Mouse (Mus musculus): ENCODE data around the gene Cabcoco1. TPM values are rescaled to one million over a fixed set of nuclear protein-coding genes. Genes with fewer than 3 reads are reported as not detected.

Gene Cabcoco1
- 1.3 and 2.5 TPM in 2 replicates for polyA plus RNA-seq (2015; fragmentation: Nextera tagmentation; extraction: Ambion mirVana)

GRCm38 (mm10) chr10:68541139-68541942 is at the start of gene Cabcoco1:
Gene Cabcoco1, minus strand, starts transcription at chr10:68541896.
- no peak within 1 kb of the TSS for H3K27ac ChIP-seq (replicated peaks)
- peak within 1 kb of the TSS; percentile 1; the same call in 1 of the 2 replicates for H3K9ac ChIP-seq (replicated peaks)

GRCm38 (mm10) chr10:68589530-68590252 is 48.0 kb upstream of the Cabcoco1 start:
- H3K9ac ChIP-seq (replicated peaks) = no peak overlapping the region
- no peak overlapping the region for H3K4me3 ChIP-seq (replicated peaks)
- no peaks in the 10 kb centered on the region for H3K27me3 ChIP-seq (replicated peaks)
- no peaks in the 10 kb centered on the region for H3K4me1 ChIP-seq
- H3K27ac ChIP-seq (replicated peaks) = no peak overlapping the region
- WGBS = 54% methylated on average over 11 of the region's 11 CpGs
- H3K9me3 ChIP-seq (replicated peaks) = no peaks in the 10 kb centered on the region
- no peaks in the 10 kb centered on the region for H3K36me3 ChIP-seq
- no peak overlapping the region for H3K4me2 ChIP-seq
- ATAC-seq (ENCODE audit: low FRiP score) = no peak

More at GRCm38 (mm10) chr10:68541139-68541942, at the start of gene Cabcoco1:
- 12% methylated on average over 17 of the region's 17 CpGs for WGBS
- H3K4me3 ChIP-seq (replicated peaks) = peak within 1 kb of the TSS; percentile 32
- H3K9me3 ChIP-seq (replicated peaks) = no peaks in the 10 kb centered on the region
- H3K4me1 ChIP-seq = peaks cover 17% of the 10 kb centered on the region
- no peaks in the 10 kb centered on the region for H3K27me3 ChIP-seq (replicated peaks)
- peak; percentile 69; the same call in 1 of the 2 replicates for ATAC-seq (ENCODE audit: low FRiP score)
- H3K36me3 ChIP-seq = no peaks in the 10 kb centered on the region
- peak within 1 kb of the TSS; percentile 57 for H3K4me2 ChIP-seq

- Histone ChIP-seq H3K27me3 (replicated peaks) (no peaks in the 10 kb centered on the region), H3K36me3 (no peaks in the 10 kb centered on the region), H3K4me1 (no peaks in the 10 kb centered on the region), H3K9me3 (replicated peaks) (no peaks in the 10 kb centered on the region), H3K4me3 (replicated peaks) (no peak overlapping the region), H3K27ac (replicated peaks) (no peak overlapping the region), H3K9ac (replicated peaks) (no peak overlapping the region), H3K4me2 (no peak overlapping the region)
- WGBS = 93% methylated on average over 4 of the region's 4 CpGs
- no peak for ATAC-seq (ENCODE audit: low FRiP score)
Observed at GRCm38 (mm10) chr10:68587416-68588040, 45.8 kb upstream of the Cabcoco1 start.

GRCm38 (mm10) chr10:68577321-68577720 is 35.6 kb upstream of the Cabcoco1 start:
- WGBS = 58% methylated on average over 9 of the region's 9 CpGs
- Histone ChIP-seq H3K27me3 (replicated peaks) (no peaks in the 10 kb centered on the region), H3K4me3 (replicated peaks) (no peak overlapping the region), H3K4me2 (peak overlapping the region; percentile 22; the same call in 1 of the 2 replicates), H3K4me1 (no peaks in the 10 kb centered on the region), H3K9ac (replicated peaks) (no peak overlapping the region), H3K36me3 (no peaks in the 10 kb centered on the region), H3K9me3 (replicated peaks) (no peaks in the 10 kb centered on the region), H3K27ac (replicated peaks) (no peak overlapping the region)
- ATAC-seq (ENCODE audit: low FRiP score) = no peak

GRCm38 (mm10) chr10:68568172-68568571 is 26.5 kb upstream of the Cabcoco1 start:
- no peak for ATAC-seq (ENCODE audit: low FRiP score)
- Histone ChIP-seq H3K27me3 (replicated peaks) (no peaks in the 10 kb centered on the region), H3K9ac (replicated peaks) (no peak overlapping the region)

GRCm38 (mm10) chr10:68562344-68562743 is 20.6 kb upstream of the Cabcoco1 start:
- no peaks in the 10 kb centered on the region for H3K36me3 ChIP-seq
- H3K4me3 ChIP-seq (replicated peaks) = no peak overlapping the region
- H3K9me3 ChIP-seq (replicated peaks) = no peaks in the 10 kb centered on the region
- H3K27me3 ChIP-seq (replicated peaks) = no peaks in the 10 kb centered on the region
- no peak overlapping the region for H3K4me2 ChIP-seq
- no peak overlapping the region for H3K9ac ChIP-seq (replicated peaks)
- no peak for ATAC-seq (ENCODE audit: low FRiP score)
- H3K27ac ChIP-seq (replicated peaks) = no peak overlapping the region
- WGBS = 45% methylated on average over 5 of the region's 5 CpGs
- peaks cover 11% of the 10 kb centered on the region; the same call in 1 of the 2 replicates for H3K4me1 ChIP-seq

More at GRCm38 (mm10) chr10:68568172-68568571, 26.5 kb upstream of the Cabcoco1 start:
- no peaks in the 10 kb centered on the region for H3K36me3 ChIP-seq
- no peak overlapping the region for H3K4me3 ChIP-seq (replicated peaks)
- no peaks in the 10 kb centered on the region for H3K4me1 ChIP-seq
- H3K9me3 ChIP-seq (replicated peaks) = no peaks in the 10 kb centered on the region
- no peak overlapping the region for H3K4me2 ChIP-seq
- H3K27ac ChIP-seq (replicated peaks) = no peak overlapping the region

GRCm38 (mm10) chr10:68558828-68559219 is 17.1 kb upstream of the Cabcoco1 start:
- ATAC-seq (ENCODE audit: low FRiP score) = no peak
- Histone ChIP-seq H3K9me3 (replicated peaks) (no peaks in the 10 kb centered on the region), H3K4me1 (peaks cover 11% of the 10 kb centered on the region; the same call in 1 of the 2 replicates), H3K4me2 (peak overlapping the region; percentile 13; the same call in 1 of the 2 replicates), H3K9ac (replicated peaks) (no peak overlapping the region), H3K36me3 (no peaks in the 10 kb centered on the region), H3K4me3 (replicated peaks) (no peak overlapping the region), H3K27ac (replicated peaks) (peak overlapping the region; percentile 43), H3K27me3 (replicated peaks) (no peaks in the 10 kb centered on the region)
- WGBS = 35% methylated on average over 4 of the region's 4 CpGs

GRCm38 (mm10) chr10:68558105-68558827 is 16.6 kb upstream of the Cabcoco1 start:
- H3K4me2 ChIP-seq = peak overlapping the region; percentile 13; the same call in 1 of the 2 replicates
- H3K27ac ChIP-seq (replicated peaks) = peak overlapping the region; percentile 43
- H3K4me3 ChIP-seq (replicated peaks) = no peak overlapping the region
- 56% methylated on average over 13 of the region's 13 CpGs for WGBS
- no peaks in the 10 kb centered on the region for H3K36me3 ChIP-seq
- H3K27me3 ChIP-seq (replicated peaks) = no peaks in the 10 kb centered on the region
- peaks cover 11% of the 10 kb centered on the region; the same call in 1 of the 2 replicates for H3K4me1 ChIP-seq
- H3K9me3 ChIP-seq (replicated peaks) = no peaks in the 10 kb centered on the region
- peak; percentile 50; the same call in 1 of the 2 replicates for ATAC-seq (ENCODE audit: low FRiP score)
- H3K9ac ChIP-seq (replicated peaks) = no peak overlapping the region

GRCm38 (mm10) chr10:68553677-68554076 is 12.0 kb upstream of the Cabcoco1 start:
- WGBS = 97% methylated on average over 3 of the region's 3 CpGs
- Histone ChIP-seq H3K4me2 (no peak overlapping the region), H3K27me3 (replicated peaks) (no peaks in the 10 kb centered on the region), H3K4me3 (replicated peaks) (no peak overlapping the region), H3K9ac (replicated peaks) (no peak overlapping the region), H3K4me1 (peaks cover 8% of the 10 kb centered on the region; the same call in 1 of the 2 replicates), H3K36me3 (no peaks in the 10 kb centered on the region), H3K27ac (replicated peaks) (no peak overlapping the region), H3K9me3 (replicated peaks) (no peaks in the 10 kb centered on the region)
- ATAC-seq (ENCODE audit: low FRiP score) = no peak

GRCm38 (mm10) chr10:68552556-68552955 is 10.9 kb upstream of the Cabcoco1 start:
- no peaks in the 10 kb centered on the region for H3K27me3 ChIP-seq (replicated peaks)
- no peak overlapping the region for H3K9ac ChIP-seq (replicated peaks)
- H3K27ac ChIP-seq (replicated peaks) = no peak overlapping the region
- H3K4me2 ChIP-seq = no peak overlapping the region
- H3K36me3 ChIP-seq = no peaks in the 10 kb centered on the region
- no peaks in the 10 kb centered on the region for H3K9me3 ChIP-seq (replicated peaks)
- 0 out of 2 replicates have a peak, but pooled peaks cover 3% of the 10 kb centered on the region for H3K4me1 ChIP-seq
- ATAC-seq (ENCODE audit: low FRiP score) = no peak
- H3K4me3 ChIP-seq (replicated peaks) = no peak overlapping the region
- 88% methylated on average over 2 of the region's 2 CpGs for WGBS

- no peak overlapping the region for H3K27ac ChIP-seq (replicated peaks)
- 73% methylated on average over 7 of the region's 7 CpGs for WGBS
- no peak for ATAC-seq (ENCODE audit: low FRiP score)
- H3K27me3 ChIP-seq (replicated peaks) = no peaks in the 10 kb centered on the region
- H3K4me2 ChIP-seq = no peak overlapping the region
- 0 out of 2 replicates have a peak, but pooled peaks cover 3% of the 10 kb centered on the region for H3K4me1 ChIP-seq
- H3K9me3 ChIP-seq (replicated peaks) = no peaks in the 10 kb centered on the region
- no peak overlapping the region for H3K9ac ChIP-seq (replicated peaks)
- no peaks in the 10 kb centered on the region for H3K36me3 ChIP-seq
- H3K4me3 ChIP-seq (replicated peaks) = no peak overlapping the region
Observed at GRCm38 (mm10) chr10:68551316-68551715, 9.6 kb upstream of the Cabcoco1 start.
